Mouse (Mus musculus): ENCODE results near the gene Sgip1.

- no peak for TF ChIP-seq GATA1 (IDR thresholded peaks at IDR 0.05; ENCODE audit: borderline replicate concordance, low read length)
- TF ChIP-seq CTCF (IDR thresholded peaks at IDR 0.05; ENCODE audit: low read depth, low read length), result no peak
- no peak for TF ChIP-seq TAL1 (conservative IDR thresholded peaks at IDR 0.05; ENCODE audit: low read depth, low read length)
These were observed 121.9 kb downstream of the Sgip1 start for GRCm38 (mm10) chr4:102862751-102863710.
